Mouse (Mus musculus) hindbrain, embryonic 11.5 days (tissue): ENCODE data around the gene Thsd7a. TPM values are rescaled to one million over a fixed set of nuclear protein-coding genes. Genes with fewer than 3 reads are reported as not detected.

Experiments used
- ATAC-seq: fragments of 200-750 bp; cut with Nextera tagmentation; 2 replicates; pipeline ENCODE4 v1.8.0; 2017; ENCODE audit warnings: mild to moderate bottlenecking, moderate TSS enrichment, moderate library complexity; ENCODE audit not compliant: low FRiP score
- DNase-seq: peaks from one replicate; pipeline ENCODE4 v3.0.0-alpha.2; 2015; ENCODE audit warnings: low spot score
- H3K27ac ChIP-seq: fragments of 300-500 bp; sonication (generic); 2 replicates; pipeline ENCODE4 v1.5.1; 2014; ENCODE audit warnings: mild to moderate bottlenecking, low read depth, low read length
- H3K27me3 ChIP-seq: fragments of 300-500 bp; sonication (generic); 2 replicates; pipeline ENCODE4 v1.6.1; 2014; ENCODE audit warnings: mild to moderate bottlenecking, low read length, moderate library complexity, mixed read lengths; ENCODE audit not compliant: control insufficient read depth, insufficient read depth
- H3K36me3 ChIP-seq: fragments of 300-500 bp; sonication (generic); 2 replicates; pipeline ENCODE4 v1.6.1; 2014; ENCODE audit warnings: mild to moderate bottlenecking, low read length, moderate library complexity, mixed read lengths; ENCODE audit not compliant: control insufficient read depth, insufficient read depth
- H3K4me1 ChIP-seq: fragments of 300-500 bp; sonication (generic); replicated peaks from 2 replicates; pipeline ENCODE4 v1.6.1; 2014; ENCODE audit warnings: low read length, mixed read lengths; ENCODE audit not compliant: control insufficient read depth, insufficient read depth
- H3K4me2 ChIP-seq: fragments of 300-500 bp; sonication (generic); replicated peaks from 2 replicates; pipeline ENCODE4 v1.6.1; 2014; ENCODE audit warnings: mild to moderate bottlenecking, low read depth, low read length
- H3K4me3 ChIP-seq: fragments of 300-500 bp; sonication (generic); 2 replicates; pipeline ENCODE4 v1.5.1; 2014; ENCODE audit warnings: low read depth, low read length
- H3K9ac ChIP-seq: fragments of 300-500 bp; sonication (generic); 2 replicates; pipeline ENCODE4 v1.6.1; 2014; ENCODE audit warnings: low read depth, low read length
- H3K9me3 ChIP-seq: fragments of 300-500 bp; sonication (generic); 2 replicates; pipeline ENCODE4 v1.6.1; 2016; ENCODE audit warnings: low read length; ENCODE audit not compliant: control insufficient read depth
- WGBS: fragments of 180-500 bp; shearing (Covaris S2); extraction: QIAGEN DNeasy Blood & Tissue Kit; methylation state at CpG from one replicate; pipeline ENCODE4 v1.1.7; 2014; 5-methylcytosine and 5-hydroxymethylcytosine counted together
- polyA plus RNA-seq: library from polyadenylated mRNA; unstranded; fragments of >200 nt; fragmentation: Nextera tagmentation; extraction: Ambion mirVana; gene quantifications from 2 replicates; pipeline ENCODE4 v1.2.1, GENCODE M21; 2014

Thsd7a gene
- polyA plus RNA-seq, 1 experiment from 2014 or later = 43.2 TPM

DNA sequence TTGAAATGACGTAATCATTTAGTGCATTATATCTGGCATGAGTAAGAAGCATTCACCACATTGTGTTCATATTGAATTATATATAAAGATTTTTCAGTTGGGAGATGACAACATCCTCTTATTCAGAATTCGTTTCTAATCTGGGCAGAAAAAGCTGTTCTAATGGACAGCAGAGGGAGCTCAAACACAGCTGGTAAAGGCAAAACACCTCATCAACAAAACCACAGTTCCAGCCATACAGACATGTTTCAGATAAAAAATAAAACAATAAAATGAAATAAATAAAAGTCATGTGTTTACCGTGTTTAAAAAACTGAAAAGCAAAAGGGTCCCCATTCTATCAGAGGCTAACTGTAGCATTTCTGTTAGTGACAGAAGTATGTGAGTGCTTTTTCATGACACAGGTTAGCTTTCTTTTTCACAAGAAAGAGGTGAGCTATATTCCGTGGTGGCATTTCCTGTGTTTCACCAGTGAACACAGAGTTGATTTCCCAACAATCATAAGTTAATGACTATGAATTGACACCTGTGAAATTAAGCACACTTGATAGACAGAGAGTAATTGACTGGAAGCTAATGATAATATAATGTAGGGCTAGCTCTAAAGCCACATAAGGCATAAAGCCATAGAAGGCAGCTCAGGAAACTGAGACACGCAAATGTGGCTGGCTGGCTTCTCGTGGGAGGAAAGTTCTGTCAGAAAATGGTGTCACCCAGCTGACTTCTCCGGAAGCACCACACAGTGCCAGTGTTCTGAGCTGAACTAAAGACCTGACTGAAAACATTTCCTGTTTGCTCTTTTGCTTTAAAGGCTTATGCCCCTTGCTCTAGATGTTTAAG, 433.9 kb downstream of the Thsd7a start:
- WGBS = 68% methylated on average over 7 of the region's 7 CpGs
- H3K27me3 ChIP-seq = no peaks in the 10 kb centered on the region
- H3K27ac ChIP-seq = no peak overlapping the region
- no peak overlapping the region for H3K4me2 ChIP-seq
- no peak for ATAC-seq
- H3K4me1 ChIP-seq = no peaks in the 10 kb centered on the region
- no peak overlapping the region for H3K4me3 ChIP-seq
- H3K9ac ChIP-seq = no peak overlapping the region
- no peaks in the 10 kb centered on the region for H3K36me3 ChIP-seq
- H3K9me3 ChIP-seq = no peaks in the 10 kb centered on the region
- DNase-seq = peak; percentile 44

DNA sequence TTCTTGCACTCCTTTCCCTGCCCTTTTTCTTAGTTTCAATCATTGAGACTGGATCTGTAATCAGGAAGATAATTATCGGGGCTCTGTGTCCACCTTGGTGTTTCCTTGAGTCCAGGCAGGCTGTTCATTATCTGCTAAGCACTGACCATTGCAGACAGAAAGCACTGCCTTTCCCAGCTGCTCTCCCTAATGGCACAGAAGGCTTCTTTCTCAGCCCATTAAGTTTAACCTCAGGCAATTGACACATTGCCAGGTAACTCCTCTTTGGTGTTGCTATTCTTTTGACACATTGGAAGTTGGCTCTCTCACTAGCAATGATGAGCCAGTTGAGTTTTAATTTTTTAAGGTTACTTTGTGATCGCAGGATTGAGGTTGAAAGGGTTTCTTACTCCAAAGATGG, 441.7 kb downstream of the Thsd7a start:
- H3K4me3 ChIP-seq = no peak overlapping the region
- H3K27ac ChIP-seq = no peak overlapping the region
- H3K4me1 ChIP-seq = no peaks in the 10 kb centered on the region
- no peaks in the 10 kb centered on the region for H3K36me3 ChIP-seq
- ATAC-seq = no peak
- H3K27me3 ChIP-seq = no peaks in the 10 kb centered on the region
- WGBS = 84% methylated on average over 2 of the region's 2 CpGs
- no peak overlapping the region for H3K4me2 ChIP-seq
- peaks cover 3% of the 10 kb centered on the region; the same call in 1 of the 2 replicates for H3K9me3 ChIP-seq
- no peak overlapping the region for H3K9ac ChIP-seq
- DNase-seq = no peak

DNA sequence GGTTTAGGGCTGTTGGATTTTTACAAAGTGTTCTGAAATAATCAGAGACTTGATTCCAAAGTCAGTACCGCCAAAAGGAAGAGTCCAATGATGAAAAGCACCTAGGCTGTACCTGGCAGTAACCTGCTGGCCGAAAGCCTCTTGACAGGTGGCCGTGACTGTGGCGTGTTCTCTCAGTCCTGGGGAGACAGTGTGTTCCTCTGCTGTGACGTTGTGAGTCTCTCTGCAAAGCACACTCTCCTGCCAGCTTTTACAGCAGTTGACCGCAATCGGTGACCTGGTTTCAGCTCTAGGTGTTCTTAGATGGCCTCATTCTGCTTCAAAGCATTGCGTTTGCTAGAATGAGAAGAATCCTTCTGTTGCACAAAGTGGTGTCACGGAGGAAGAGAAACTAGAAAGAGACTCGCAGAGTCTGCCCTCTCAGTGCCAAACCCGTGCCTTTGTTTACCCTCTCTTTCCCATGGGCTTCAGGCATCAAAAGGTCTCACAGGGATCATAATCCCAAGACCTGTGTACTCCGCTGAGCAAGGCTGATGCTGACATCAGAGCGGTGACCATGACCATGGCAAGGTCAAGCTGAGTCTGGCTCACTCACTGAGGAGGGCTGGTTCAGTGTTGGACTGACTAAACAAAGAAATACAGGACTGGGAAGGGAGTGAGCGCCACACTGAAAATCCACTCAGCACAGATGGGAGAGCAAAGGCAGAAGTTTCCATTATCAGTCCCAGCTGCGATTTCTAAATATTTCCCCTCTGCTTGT, 486.4 kb downstream of the Thsd7a start:
- 88% methylated on average over 15 of the region's 15 CpGs for WGBS
- H3K9me3 ChIP-seq = no peaks in the 10 kb centered on the region
- H3K4me1 ChIP-seq = peaks cover 6% of the 10 kb centered on the region
- H3K36me3 ChIP-seq = no peaks in the 10 kb centered on the region
- no peak for DNase-seq
- no peaks in the 10 kb centered on the region for H3K27me3 ChIP-seq
- no peak for ATAC-seq
- H3K9ac ChIP-seq = no peak overlapping the region
- H3K4me2 ChIP-seq = no peak overlapping the region
- H3K4me3 ChIP-seq = no peak overlapping the region
- no peak overlapping the region for H3K27ac ChIP-seq
